Mouse (Mus musculus): ENCODE results near the gene Med23. TPM values are rescaled to one million over a fixed set of nuclear protein-coding genes. Genes with fewer than 3 reads are reported as not detected.
A peak's percentile ranks its signal among the peaks of the same experiment; 100 is the strongest.

The Med23 gene
- total RNA-seq (2014; rRNA removed; ENCODE audit: low replicate concordance) (11.5 and 35.0 TPM in 2 replicates), polyA plus RNA-seq (2015; fragmentation: Nextera tagmentation; extraction: Ambion mirVana) (6.2 and 7.1 TPM in 2 replicates)

GRCm38 (mm10) chr10:24869760-24870290 is at the start of gene Med23:
Gene Med23 (plus strand): TSS chr10:24869986.
- DNase-seq (ENCODE audit: low spot score) (peak; percentile 95), ATAC-seq (ENCODE audit: insufficient read depth, low read depth) (peak; percentile 100)
- peak within 1 kb of the TSS; percentile 82 for H3K9ac ChIP-seq (replicated peaks; ENCODE audit: low read depth, low read length)
- TF ChIP-seq CTCF (IDR thresholded peaks at IDR 0.05; ENCODE audit: low read depth) (peak; percentile 90), EP300 (IDR thresholded peaks at IDR 0.05; ENCODE audit: low read depth) (no peak)
- under 1% methylated on average over 36 of the region's 36 CpGs for WGBS
- peak within 1 kb of the TSS; percentile 77 for H3K4me2 ChIP-seq (ENCODE audit: low read depth, low read length)
- H3K27me3 ChIP-seq (ENCODE audit: control insufficient read depth, insufficient read depth, low read length) = no peaks in the 10 kb centered on the region
- no peaks in the 10 kb centered on the region for H3K4me1 ChIP-seq (ENCODE audit: control insufficient read depth, insufficient read depth)
- H3K4me3 ChIP-seq (ENCODE audit: low read depth, low read length) = peak within 1 kb of the TSS; percentile 90
- no peaks in the 10 kb centered on the region for H3K9me3 ChIP-seq (replicated peaks; ENCODE audit: control insufficient read depth, low read length)
- peaks cover 27% of the 10 kb centered on the region for H3K36me3 ChIP-seq (replicated peaks; ENCODE audit: control insufficient read depth, insufficient read depth, low read length)
- peak within 1 kb of the TSS; percentile 46 for H3K27ac ChIP-seq (ENCODE audit: low read depth)

- Histone ChIP-seq H3K4me3 (ENCODE audit: low read depth, low read length) (no peak overlapping the region), H3K4me1 (ENCODE audit: control insufficient read depth, insufficient read depth) (no peaks in the 10 kb centered on the region), H3K27ac (ENCODE audit: low read depth) (no peak overlapping the region), H3K27me3 (ENCODE audit: control insufficient read depth, insufficient read depth, low read length) (no peaks in the 10 kb centered on the region), H3K9ac (replicated peaks; ENCODE audit: low read depth, low read length) (no peak overlapping the region), H3K4me2 (ENCODE audit: low read depth, low read length) (no peak overlapping the region), H3K9me3 (replicated peaks; ENCODE audit: control insufficient read depth, low read length) (no peaks in the 10 kb centered on the region), H3K36me3 (replicated peaks; ENCODE audit: control insufficient read depth, insufficient read depth, low read length) (no peaks in the 10 kb centered on the region)
- no peak for TF ChIP-seq EP300 (IDR thresholded peaks at IDR 0.05; ENCODE audit: low read depth)
- TF ChIP-seq CTCF (IDR thresholded peaks at IDR 0.05; ENCODE audit: low read depth) = no peak
- 52% methylated on average over 4 of the region's 4 CpGs for WGBS
- ATAC-seq (ENCODE audit: insufficient read depth, low read depth) = no peak
- DNase-seq (ENCODE audit: low spot score) = no peak
Measured at GRCm38 (mm10) chr10:24821990-24822676, 47.7 kb upstream of the Med23 start.

DNA sequence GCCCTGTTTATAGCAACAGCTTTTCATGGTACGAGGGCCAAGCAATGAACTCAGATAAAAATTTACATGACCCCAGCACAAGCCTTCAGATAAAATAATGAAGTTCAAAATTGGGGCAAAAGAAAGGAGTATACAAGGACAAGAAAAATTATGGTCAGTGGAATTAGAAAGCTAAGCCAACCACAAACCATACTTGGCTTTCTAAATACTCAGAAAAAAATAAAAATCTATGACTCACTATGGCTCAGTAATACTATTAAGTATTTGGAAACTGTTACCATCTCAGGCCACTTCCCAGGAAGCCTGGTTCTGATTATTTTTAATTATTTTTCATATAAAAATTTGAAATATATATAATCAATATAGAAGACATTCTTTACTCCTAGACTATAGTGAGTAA is 46.9 kb upstream of the Med23 start:
- ATAC-seq (ENCODE audit: insufficient read depth, low read depth) = no peak
- no peak for TF ChIP-seq CTCF (IDR thresholded peaks at IDR 0.05; ENCODE audit: low read depth)
- TF ChIP-seq EP300 (IDR thresholded peaks at IDR 0.05; ENCODE audit: low read depth) = no peak
- 61% methylated on average over 1 of the region's 1 CpGs for WGBS

GRCm38 (mm10) chr10:24823265-24823664 is 46.5 kb upstream of the Med23 start:
- Histone ChIP-seq H3K4me1 (ENCODE audit: control insufficient read depth, insufficient read depth) (no peaks in the 10 kb centered on the region), H3K27ac (ENCODE audit: low read depth) (0 out of 2 replicates have a peak overlapping the region, but pooled peaks have one; percentile 18), H3K9me3 (replicated peaks; ENCODE audit: control insufficient read depth, low read length) (no peaks in the 10 kb centered on the region), H3K36me3 (replicated peaks; ENCODE audit: control insufficient read depth, insufficient read depth, low read length) (no peaks in the 10 kb centered on the region), H3K27me3 (ENCODE audit: control insufficient read depth, insufficient read depth, low read length) (no peaks in the 10 kb centered on the region), H3K4me3 (ENCODE audit: low read depth, low read length) (no peak overlapping the region), H3K4me2 (ENCODE audit: low read depth, low read length) (peak overlapping the region; percentile 30), H3K9ac (replicated peaks; ENCODE audit: low read depth, low read length) (no peak overlapping the region)
- DNase-seq (ENCODE audit: low spot score) (no peak), ATAC-seq (ENCODE audit: insufficient read depth, low read depth) (no peak)
- 40% methylated on average over 1 of the region's 1 CpGs for WGBS
- TF ChIP-seq CTCF (IDR thresholded peaks at IDR 0.05; ENCODE audit: low read depth) = no peak
- TF ChIP-seq EP300 (IDR thresholded peaks at IDR 0.05; ENCODE audit: low read depth) = no peak

More for the DNA sequence above, 46.9 kb upstream of the Med23 start:
- no peaks in the 10 kb centered on the region for H3K27me3 ChIP-seq (ENCODE audit: control insufficient read depth, insufficient read depth, low read length)
- DNase-seq (ENCODE audit: low spot score) = no peak
- H3K4me3 ChIP-seq (ENCODE audit: low read depth, low read length) = no peak overlapping the region
- no peaks in the 10 kb centered on the region for H3K9me3 ChIP-seq (replicated peaks; ENCODE audit: control insufficient read depth, low read length)
- no peak overlapping the region for H3K4me2 ChIP-seq (ENCODE audit: low read depth, low read length)
- no peaks in the 10 kb centered on the region for H3K4me1 ChIP-seq (ENCODE audit: control insufficient read depth, insufficient read depth)
- H3K36me3 ChIP-seq (replicated peaks; ENCODE audit: control insufficient read depth, insufficient read depth, low read length) = no peaks in the 10 kb centered on the region
- no peak overlapping the region for H3K27ac ChIP-seq (ENCODE audit: low read depth)
- H3K9ac ChIP-seq (replicated peaks; ENCODE audit: low read depth, low read length) = no peak overlapping the region

DNA sequence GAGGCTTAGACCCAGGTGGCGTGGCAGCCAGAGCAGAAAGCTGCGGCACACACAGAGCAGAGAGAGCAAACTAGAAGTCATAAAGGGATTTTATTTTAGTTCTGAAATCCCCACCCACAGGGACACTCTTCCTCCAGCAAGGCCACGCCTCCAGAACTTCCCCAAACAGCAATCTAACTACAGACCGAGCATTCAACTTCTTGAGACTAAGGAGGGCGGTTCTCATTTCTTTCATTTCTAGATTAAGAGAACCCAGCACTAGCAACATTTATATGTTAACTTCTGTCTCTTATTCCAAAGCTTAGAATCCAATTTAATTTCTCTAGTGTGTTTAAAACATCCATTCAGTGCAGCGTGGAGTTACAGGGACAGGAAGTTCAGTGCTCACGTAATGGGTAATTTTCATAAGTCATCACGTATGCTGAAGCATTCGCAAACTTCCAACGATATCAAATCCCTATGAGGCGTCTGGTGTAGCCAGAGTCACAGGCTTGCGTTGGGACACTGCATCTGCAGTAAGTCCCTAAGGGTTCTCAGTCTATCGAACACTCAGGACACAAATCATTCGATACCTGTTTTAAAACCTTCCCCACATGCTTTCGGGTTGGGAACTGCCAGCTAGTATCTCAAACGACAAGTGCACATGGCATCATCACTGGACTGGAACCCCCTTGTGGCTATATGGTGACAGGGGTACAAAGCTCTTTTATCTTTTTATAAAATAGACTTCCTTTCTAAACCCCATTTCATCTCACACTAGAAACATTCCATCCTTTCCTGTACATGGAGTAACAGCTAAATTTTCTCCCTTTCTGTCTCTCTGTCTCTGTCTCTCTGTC is 45.9 kb upstream of the Med23 start:
- H3K36me3 ChIP-seq (replicated peaks; ENCODE audit: control insufficient read depth, insufficient read depth, low read length) = no peaks in the 10 kb centered on the region
- 0 out of 2 replicates have a peak overlapping the region, but pooled peaks have one; percentile 4 for H3K4me3 ChIP-seq (ENCODE audit: low read depth, low read length)
- no peaks in the 10 kb centered on the region for H3K9me3 ChIP-seq (replicated peaks; ENCODE audit: control insufficient read depth, low read length)
- DNase-seq (ENCODE audit: low spot score) (no peak), ATAC-seq (ENCODE audit: insufficient read depth, low read depth) (no peak)
- no peak for TF ChIP-seq CTCF (IDR thresholded peaks at IDR 0.05; ENCODE audit: low read depth)
- no peak for TF ChIP-seq EP300 (IDR thresholded peaks at IDR 0.05; ENCODE audit: low read depth)
- H3K4me2 ChIP-seq (ENCODE audit: low read depth, low read length) = peak overlapping the region; percentile 30
- 0 out of 2 replicates have a peak overlapping the region, but pooled peaks have one; percentile 18 for H3K27ac ChIP-seq (ENCODE audit: low read depth)
- H3K9ac ChIP-seq (replicated peaks; ENCODE audit: low read depth, low read length) = no peak overlapping the region
- no peaks in the 10 kb centered on the region for H3K4me1 ChIP-seq (ENCODE audit: control insufficient read depth, insufficient read depth)
- no peaks in the 10 kb centered on the region for H3K27me3 ChIP-seq (ENCODE audit: control insufficient read depth, insufficient read depth, low read length)
- 61% methylated on average over 16 of the region's 16 CpGs for WGBS
